Mouse (Mus musculus): ENCODE results near the gene Tmtc4.
A peak's percentile ranks its signal among the peaks of the same experiment; 100 is the strongest.

Gene Tmtc4

DNA sequence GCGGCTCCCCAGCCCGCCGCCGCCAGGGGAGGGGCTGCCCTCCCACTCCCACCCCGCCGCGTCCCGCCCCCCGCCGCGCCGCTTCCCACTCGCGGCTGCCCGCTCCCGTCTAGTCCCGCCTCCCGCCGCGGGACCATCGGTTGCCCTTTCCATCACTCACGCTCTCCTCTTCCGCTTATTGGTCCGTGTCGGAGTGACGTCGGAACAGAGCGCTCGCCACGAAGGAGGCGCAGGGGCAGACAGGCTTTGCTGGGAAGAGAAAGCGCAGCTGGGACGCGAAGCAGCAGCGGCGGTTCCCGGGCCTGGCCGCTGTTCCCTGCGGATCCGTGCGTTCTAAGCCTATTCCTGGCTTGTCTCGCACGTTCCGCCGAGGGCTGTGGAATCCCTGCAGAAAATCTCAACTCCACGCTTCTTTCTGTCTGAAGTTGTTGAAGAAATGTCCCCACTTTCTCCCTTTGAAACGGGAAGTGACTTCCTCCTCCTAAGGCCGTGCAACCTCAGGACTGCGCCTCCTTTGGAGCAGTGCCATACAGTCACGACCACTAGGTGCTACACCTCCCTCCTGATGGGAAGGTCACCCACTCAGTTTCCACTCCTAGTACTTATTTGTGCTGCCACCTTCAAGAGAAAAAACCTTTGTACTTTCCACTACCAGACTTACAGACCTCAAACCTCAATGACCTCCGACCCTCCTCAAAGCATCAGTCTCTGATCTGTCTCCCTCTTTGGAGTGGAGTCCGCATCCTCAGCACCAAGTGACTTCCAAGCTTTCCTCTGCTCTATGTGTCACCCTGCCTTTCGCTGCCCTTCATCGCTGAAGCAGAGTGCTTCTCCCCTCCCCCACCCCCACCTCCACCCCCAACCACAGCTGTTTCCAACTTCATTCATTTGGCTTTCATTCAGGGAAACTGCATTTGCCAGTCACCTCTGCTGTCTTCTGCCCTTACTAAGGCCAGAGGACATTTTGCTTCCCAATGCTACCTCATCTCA is at the start of gene Tmtc4:
Gene Tmtc4 (minus strand): TSS at position 810 of the 990 bp plus-strand sequence.
- DNase-seq (ENCODE audit: low read depth, low spot score), result peak; percentile 95

DNA sequence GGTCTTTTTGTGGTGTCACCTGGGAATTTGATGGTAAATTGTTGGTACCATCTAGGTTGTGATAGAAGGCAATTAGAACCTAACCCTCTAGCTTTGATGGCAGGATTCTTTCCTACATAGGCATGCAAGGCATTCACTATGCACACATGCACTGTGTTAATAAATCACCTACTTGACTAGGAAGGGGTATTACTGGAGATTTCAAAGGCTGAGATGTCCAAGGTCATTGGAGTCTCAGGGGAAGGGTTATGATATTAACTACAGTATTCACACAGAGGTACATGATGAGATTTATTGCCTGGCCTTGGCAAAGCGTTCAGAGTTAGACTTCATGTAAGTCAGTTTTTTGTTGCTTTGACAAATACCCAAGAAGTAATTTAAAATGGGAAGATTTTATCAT is 48.6 kb upstream of the Tmtc4 start:
- DNase-seq (ENCODE audit: low read depth, low spot score), result no peak

GRCm38 (mm10) chr14:123027876-123028275 is 44.0 kb upstream of the Tmtc4 start:
- DNase-seq (ENCODE audit: low read depth, low spot score), result no peak

DNA sequence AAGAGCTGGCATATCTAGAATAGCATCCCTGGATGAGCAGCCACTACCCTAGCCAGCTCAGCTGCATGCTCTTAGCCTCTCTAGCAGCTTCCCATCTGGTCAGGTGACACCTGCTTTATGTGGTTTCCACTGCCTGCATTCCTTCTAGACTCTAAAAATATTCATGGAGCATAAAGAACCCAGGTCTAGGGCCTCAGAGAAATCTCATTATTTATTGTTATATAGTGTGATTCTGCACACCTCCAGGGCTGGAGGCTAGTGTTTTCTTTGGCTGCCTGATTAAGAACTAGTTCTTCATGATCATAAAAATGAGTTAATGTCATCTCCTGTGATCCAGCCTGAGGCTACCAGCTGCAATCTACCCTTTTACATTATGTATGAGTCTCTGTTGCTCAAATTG is 39.1 kb upstream of the Tmtc4 start:
- DNase-seq (ENCODE audit: low read depth, low spot score), result no peak

DNA sequence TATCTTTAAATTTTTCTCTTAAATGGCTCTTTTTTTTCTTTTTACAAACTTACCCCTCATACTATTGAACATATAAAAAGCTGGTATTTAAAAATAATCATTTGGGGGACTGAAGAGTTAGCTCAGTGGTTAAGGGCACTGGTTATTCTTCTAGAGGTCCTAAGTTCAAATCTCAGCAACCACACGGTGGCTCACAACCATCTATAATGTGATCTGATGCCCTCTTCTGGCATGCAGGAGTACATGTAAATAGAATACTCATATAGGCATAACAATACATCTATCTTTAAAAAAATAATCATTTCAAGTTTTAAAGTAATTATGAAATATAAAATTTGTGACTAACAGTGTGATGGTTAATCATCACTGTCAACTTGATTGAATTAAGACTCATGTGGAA is 32.5 kb upstream of the Tmtc4 start:
- no peak for DNase-seq (ENCODE audit: low read depth, low spot score)

DNA sequence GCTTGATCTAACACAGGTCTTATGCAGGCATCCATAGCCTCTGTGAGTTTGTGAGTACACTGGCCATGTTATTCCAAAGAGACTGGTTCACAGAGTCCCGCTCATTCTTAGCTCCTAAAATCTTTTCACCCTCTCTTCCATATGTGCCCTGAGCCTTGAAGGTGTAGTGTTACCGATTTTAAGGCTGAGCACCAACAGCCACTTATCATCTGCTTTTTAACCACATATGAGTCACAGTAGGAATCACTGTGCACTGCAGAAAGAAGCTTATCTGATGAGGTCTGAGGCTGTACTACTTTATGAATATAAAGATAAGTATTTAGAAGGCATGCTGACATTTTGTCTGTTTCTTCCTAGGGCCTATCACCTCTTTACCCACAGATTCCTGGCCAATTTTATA is 31.9 kb upstream of the Tmtc4 start:
- DNase-seq (ENCODE audit: low read depth, low spot score), result no peak

GRCm38 (mm10) chr14:123009108-123010018 is 25.5 kb upstream of the Tmtc4 start:
- DNase-seq (ENCODE audit: low read depth, low spot score), result no peak

- DNase-seq (ENCODE audit: low read depth, low spot score), result no peak
Observed at GRCm38 (mm10) chr14:123008672-123009071, 24.8 kb upstream of the Tmtc4 start.

DNA sequence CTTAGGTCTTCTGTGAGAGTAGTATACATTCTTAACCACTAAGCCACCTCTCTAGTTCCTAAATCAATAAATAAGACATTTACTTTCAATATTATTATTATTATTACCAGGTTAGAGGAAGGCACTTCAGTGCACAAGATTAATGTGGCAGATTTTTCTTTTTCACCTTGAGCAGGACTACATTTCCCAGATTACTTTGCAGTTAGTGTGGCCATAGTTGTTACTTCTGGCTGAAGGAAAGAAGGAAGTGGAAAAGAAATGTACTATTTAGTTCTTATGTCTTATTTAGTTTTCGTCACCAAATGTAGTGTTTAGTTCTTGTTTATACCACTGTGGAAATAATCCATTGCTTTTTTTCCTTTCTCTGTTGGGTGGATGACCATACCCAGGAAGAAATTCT is 19.9 kb upstream of the Tmtc4 start:
- DNase-seq (ENCODE audit: low read depth, low spot score), result no peak

- no peak for DNase-seq (ENCODE audit: low read depth, low spot score)
Observed at GRCm38 (mm10) chr14:123001391-123001790, 17.6 kb upstream of the Tmtc4 start.

DNA sequence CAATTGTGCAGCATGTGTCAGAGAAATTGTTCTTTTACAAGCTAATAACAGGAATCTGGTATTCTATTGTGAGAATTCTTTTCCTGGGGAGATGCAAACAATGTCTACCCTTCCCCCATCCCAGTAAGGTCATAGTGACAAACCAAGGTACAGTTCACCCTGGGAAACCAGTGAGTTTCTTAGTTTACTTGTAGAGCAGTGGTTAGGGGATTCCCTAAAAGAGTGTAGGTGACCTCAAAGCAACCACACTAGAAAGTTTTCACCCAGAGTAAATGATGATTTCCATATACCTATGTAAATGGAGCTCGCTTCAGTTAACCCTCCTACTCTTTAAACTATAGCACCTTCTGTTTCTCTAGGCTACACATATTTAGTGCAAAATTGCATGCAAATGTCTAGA is 13.6 kb upstream of the Tmtc4 start:
- no peak for DNase-seq (ENCODE audit: low read depth, low spot score)

DNA sequence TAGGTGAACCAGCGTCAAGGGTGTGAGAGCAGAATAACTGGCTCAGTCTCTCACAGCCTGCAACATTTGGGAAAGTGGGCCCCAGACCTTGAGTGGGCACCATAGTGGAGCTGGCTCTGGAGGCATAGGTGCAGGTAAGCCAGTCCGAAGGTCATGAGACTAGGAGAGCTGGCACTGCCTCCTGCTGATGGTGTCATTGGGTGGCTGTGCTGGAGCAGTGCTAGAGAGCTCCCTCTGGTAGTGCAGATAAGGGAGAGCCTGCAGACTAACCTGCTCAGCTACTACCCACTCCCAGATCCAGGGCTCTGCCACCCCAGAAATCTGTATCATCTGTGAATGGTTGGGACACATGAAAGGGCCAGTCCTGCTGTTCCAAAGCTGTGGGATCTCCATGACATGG is 10.1 kb upstream of the Tmtc4 start:
- DNase-seq (ENCODE audit: low read depth, low spot score), result no peak

- peak; percentile 58 for DNase-seq (ENCODE audit: low read depth, low spot score)
Observed at GRCm38 (mm10) chr14:122992937-122993336, 9.1 kb upstream of the Tmtc4 start.

DNA sequence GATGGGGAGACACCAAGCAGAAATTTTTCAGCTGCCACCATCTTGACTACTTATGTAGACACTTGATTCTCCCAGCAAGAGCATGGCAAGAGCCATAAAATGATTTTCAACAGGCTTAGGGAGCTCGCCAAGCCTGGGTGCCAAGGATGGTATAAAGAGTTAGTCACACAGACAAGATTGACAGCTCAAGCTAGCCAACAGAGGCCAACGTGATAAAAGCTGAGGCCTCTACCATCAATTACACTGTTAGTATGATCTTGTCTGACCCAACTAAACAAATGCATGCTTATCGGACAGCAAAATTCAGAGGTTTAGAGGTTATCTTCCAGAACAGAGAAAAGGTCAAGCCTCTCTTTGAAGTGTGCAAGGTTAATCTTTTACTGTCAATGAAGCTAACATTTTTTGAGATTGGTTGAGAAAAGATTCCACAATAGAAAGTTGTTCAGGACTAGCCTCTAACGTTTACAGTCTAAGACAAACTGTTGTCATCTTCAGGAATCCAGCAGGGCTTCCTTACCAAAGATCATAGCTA is 6.8 kb upstream of the Tmtc4 start:
- DNase-seq (ENCODE audit: low read depth, low spot score), result no peak

DNA sequence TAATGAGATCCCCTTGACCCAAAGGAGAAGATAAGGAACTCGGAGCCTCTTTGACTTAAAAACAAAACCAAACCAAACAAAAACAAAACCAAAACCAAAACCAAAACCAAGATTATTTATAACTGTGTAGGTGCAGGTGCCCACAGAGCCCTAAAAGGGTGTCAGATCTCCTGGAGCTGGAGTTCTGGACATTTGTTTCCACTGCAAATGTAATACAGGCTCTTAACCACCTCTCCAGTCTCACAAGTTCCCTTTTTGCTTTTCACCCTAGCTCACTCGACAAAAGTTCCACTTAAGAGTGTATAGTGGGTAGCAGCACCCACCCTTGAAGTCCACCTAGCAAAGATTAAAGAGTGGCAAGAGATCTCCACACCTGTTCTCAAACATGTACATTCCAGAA is 2.6 kb upstream of the Tmtc4 start:
- peak; percentile 71 for DNase-seq (ENCODE audit: low read depth, low spot score)

DNA sequence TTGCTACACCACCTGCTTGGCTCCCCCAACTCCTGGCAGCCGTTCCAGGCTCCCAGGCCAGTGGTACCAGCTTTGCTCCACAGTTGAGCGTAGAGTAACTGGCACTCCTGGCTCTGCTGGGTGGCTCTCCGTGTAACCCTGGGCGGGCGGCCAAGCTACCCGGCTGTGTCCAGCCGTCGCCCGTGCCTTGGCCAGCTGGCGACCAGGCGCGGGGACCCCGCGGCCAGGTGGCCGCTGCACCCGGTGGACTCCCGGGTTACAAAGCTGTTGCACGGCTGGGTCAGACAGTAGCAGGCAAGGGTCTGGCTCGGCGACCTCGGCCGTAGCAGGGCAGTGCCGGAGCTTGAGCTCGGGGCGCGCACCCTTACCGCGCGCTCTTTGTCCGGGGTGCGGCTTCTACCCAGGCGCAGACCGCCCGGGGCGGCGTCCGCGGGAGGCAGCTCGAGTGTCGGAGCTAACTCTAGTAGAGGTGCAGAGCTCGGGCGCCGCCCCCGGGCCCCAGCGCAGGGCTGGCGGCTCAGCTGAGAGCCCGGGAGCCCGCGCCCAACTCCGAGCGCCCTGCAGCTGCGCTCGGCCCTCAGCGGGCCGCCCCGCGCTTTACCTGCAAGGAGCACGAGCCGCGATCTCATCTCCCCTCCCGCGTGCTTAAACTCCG is 1.1 kb downstream of the Tmtc4 start:
- no peak for DNase-seq (ENCODE audit: low read depth, low spot score)

GRCm38 (mm10) chr14:122981831-122982485 is 1.9 kb downstream of the Tmtc4 start:
- no peak for DNase-seq (ENCODE audit: low read depth, low spot score)

- no peak for DNase-seq (ENCODE audit: low read depth, low spot score)
Observed at GRCm38 (mm10) chr14:122978871-122979270, 5.0 kb downstream of the Tmtc4 start.

GRCm38 (mm10) chr14:122977797-122978140 is 6.1 kb downstream of the Tmtc4 start:
- no peak for DNase-seq (ENCODE audit: low read depth, low spot score)

- no peak for DNase-seq (ENCODE audit: low read depth, low spot score)
Observed at GRCm38 (mm10) chr14:122977056-122977796, 6.6 kb downstream of the Tmtc4 start.

Measured in A20 (cell line).